Mouse (Mus musculus): ENCODE data around the gene Crb3. TPM values are rescaled to one million over a fixed set of nuclear protein-coding genes. Genes with fewer than 3 reads are reported as not detected.

The Crb3 gene
- polyA plus RNA-seq, 1 experiment from 2014 or later = 62.6 TPM

DNA sequence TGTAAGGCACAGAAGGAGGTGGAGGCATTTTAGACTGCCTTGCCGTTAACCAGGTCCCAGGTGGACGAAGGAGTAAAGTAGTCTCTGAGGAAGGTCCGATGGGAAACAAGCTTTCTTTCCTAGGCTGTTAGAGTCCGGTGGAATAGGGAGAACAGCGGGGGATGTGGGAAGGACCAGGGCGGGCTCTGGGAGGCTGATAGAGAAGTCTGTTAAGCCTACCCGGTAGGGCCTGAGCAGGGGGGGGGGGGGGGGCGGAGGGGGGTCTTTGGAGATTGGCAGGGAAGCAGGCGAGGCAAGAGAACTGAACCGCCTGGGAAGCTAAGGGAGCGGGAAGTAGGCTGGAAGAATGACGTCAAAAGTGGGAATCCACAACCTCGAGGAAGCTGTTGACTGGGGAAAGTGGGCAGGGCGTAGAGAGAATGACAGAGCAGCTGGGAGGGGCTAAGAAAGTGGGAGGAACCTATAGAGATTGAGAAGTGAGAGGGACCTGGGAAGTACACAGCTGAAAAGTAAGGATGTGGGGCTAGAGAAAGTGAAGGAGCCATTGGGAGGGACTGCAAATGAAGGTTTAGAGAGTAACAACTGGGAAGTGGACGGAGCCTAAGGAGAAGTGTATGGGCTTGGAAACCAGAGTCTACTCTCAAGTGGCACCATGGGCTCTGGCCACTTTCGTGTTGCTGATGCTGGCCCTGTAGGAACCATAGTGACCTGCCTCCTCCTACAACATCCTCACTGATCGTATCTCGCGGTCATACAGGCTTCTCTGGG, 37.1 kb downstream of the Crb3 start:
- 3% methylated on average over 18 of the region's 19 CpGs for WGBS
- Histone ChIP-seq H3K4me3 (ENCODE audit: low read length) (peak overlapping the region; percentile 23), H3K27me3 (ENCODE audit: control insufficient read depth, insufficient read depth, low read depth, low read length) (no peaks in the 10 kb centered on the region), H3K36me3 (ENCODE audit: control insufficient read depth, insufficient read depth, low read length) (no peaks in the 10 kb centered on the region), H3K9ac (ENCODE audit: low read length) (no peak overlapping the region), H3K9me3 (ENCODE audit: control insufficient read depth, low read length) (no peaks in the 10 kb centered on the region), H3K27ac (ENCODE audit: low read length) (no peak overlapping the region), H3K4me2 (ENCODE audit: low read depth, low read length) (peak overlapping the region; percentile 56), H3K4me1 (replicated peaks; ENCODE audit: control insufficient read depth, insufficient read depth, low read length) (0 out of 2 replicates have a peak, but pooled peaks cover 3% of the 10 kb centered on the region)
- ATAC-seq (ENCODE audit: low read depth) = peak; percentile 89

DNA sequence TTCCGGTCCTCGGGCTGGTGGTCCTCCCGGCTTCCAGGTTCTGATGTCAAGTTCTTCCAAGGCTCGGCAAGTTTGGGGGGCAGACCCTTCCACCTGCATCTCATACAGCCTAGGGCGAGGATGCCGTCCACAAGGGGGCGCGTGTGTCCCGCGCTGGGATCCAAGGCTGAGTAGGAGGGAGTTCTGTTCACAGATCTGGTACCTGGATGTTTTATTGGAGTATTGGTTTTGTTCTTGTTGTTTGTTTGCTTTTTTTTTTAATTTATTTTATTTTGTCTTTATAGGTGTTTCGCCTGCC, 37.7 kb downstream of the Crb3 start:
- H3K4me3 ChIP-seq (ENCODE audit: low read length) = peak overlapping the region; percentile 23
- H3K9me3 ChIP-seq (ENCODE audit: control insufficient read depth, low read length) = no peaks in the 10 kb centered on the region
- peak; percentile 88 for ATAC-seq (ENCODE audit: low read depth)
- no peaks in the 10 kb centered on the region for H3K27me3 ChIP-seq (ENCODE audit: control insufficient read depth, insufficient read depth, low read depth, low read length)
- peak overlapping the region; percentile 56 for H3K4me2 ChIP-seq (ENCODE audit: low read depth, low read length)
- no peaks in the 10 kb centered on the region for H3K36me3 ChIP-seq (ENCODE audit: control insufficient read depth, insufficient read depth, low read length)
- no peak overlapping the region for H3K9ac ChIP-seq (ENCODE audit: low read length)
- 0 out of 2 replicates have a peak, but pooled peaks cover 3% of the 10 kb centered on the region for H3K4me1 ChIP-seq (replicated peaks; ENCODE audit: control insufficient read depth, insufficient read depth, low read length)
- H3K27ac ChIP-seq (ENCODE audit: low read length) = no peak overlapping the region
- WGBS = under 1% methylated on average over 11 of the region's 11 CpGs

DNA sequence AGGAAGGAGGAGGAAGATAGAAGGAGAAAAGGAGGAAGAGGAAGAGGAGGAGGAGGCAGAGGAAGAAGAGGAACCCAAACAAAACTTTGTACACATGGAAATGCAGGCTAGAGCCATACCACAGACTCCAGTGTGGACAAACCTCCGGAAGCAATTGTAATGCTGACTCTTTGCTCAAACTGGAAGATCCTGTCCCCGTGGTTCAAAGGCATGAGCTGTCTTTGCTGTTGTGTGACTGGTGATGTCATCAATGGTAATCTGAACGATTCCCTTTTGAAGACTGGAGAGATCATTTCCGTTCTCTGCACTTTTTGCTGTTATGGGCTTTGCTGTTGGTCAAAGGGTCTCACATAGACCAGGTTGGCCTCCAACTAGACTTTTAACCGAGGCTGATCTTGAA, 39.4 kb downstream of the Crb3 start:
- no peak overlapping the region for H3K27ac ChIP-seq (ENCODE audit: low read length)
- H3K4me1 ChIP-seq (replicated peaks; ENCODE audit: control insufficient read depth, insufficient read depth, low read length) = 0 out of 2 replicates have a peak, but pooled peaks cover 3% of the 10 kb centered on the region

DNA sequence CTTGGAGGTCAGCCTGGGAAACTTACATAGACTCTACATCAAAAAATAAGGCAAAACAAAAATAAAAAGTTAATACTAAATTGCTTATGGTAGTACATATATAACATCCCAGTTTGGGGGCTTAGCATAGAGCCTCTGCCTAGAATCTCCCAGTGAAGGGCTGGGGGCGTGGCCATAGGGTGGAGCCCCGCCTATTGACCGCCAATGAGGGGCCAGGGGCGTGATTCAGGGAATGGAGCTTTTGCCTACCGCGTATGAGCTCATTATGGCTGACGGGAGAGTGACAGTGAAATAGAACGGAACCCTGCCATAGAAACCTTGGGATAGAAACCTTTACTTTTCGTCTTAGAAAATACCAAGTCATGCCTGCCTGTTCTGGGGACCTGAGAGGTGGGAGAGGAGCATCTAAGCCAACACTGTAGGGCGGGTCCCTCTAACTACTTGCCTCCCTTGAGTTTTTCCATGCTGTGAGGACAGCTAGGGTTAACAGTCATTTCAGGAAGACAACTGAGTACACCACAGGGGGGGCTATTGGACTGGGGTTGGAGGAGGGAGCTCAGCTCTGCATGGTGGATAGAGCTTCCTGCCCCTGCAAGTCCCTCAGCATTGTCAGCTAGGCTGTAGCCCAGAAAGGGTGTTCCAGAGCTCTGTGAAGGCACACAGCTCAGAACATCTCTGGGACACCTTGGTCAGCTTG, 40.9 kb downstream of the Crb3 start:
- no peak overlapping the region for H3K4me3 ChIP-seq (ENCODE audit: low read length)
- H3K27ac ChIP-seq (ENCODE audit: low read length) = no peak overlapping the region
- H3K36me3 ChIP-seq (ENCODE audit: control insufficient read depth, insufficient read depth, low read length) = no peaks in the 10 kb centered on the region
- no peak for ATAC-seq (ENCODE audit: low read depth)
- no peak overlapping the region for H3K4me2 ChIP-seq (ENCODE audit: low read depth, low read length)
- H3K4me1 ChIP-seq (replicated peaks; ENCODE audit: control insufficient read depth, insufficient read depth, low read length) = peaks cover 3% of the 10 kb centered on the region; the same call in 1 of the 2 replicates
- 10% methylated on average over 10 of the region's 10 CpGs for WGBS
- no peaks in the 10 kb centered on the region for H3K27me3 ChIP-seq (ENCODE audit: control insufficient read depth, insufficient read depth, low read depth, low read length)
- H3K9ac ChIP-seq (ENCODE audit: low read length) = no peak overlapping the region
- no peaks in the 10 kb centered on the region for H3K9me3 ChIP-seq (ENCODE audit: control insufficient read depth, low read length)

More for the DNA sequence above, 39.4 kb downstream of the Crb3 start:
- 64% methylated on average over 5 of the region's 5 CpGs for WGBS
- Histone ChIP-seq H3K4me2 (ENCODE audit: low read depth, low read length) (no peak overlapping the region), H3K9ac (ENCODE audit: low read length) (no peak overlapping the region), H3K27me3 (ENCODE audit: control insufficient read depth, insufficient read depth, low read depth, low read length) (no peaks in the 10 kb centered on the region), H3K4me3 (ENCODE audit: low read length) (no peak overlapping the region), H3K36me3 (ENCODE audit: control insufficient read depth, insufficient read depth, low read length) (no peaks in the 10 kb centered on the region), H3K9me3 (ENCODE audit: control insufficient read depth, low read length) (no peaks in the 10 kb centered on the region)
- ATAC-seq (ENCODE audit: low read depth) = no peak

DNA sequence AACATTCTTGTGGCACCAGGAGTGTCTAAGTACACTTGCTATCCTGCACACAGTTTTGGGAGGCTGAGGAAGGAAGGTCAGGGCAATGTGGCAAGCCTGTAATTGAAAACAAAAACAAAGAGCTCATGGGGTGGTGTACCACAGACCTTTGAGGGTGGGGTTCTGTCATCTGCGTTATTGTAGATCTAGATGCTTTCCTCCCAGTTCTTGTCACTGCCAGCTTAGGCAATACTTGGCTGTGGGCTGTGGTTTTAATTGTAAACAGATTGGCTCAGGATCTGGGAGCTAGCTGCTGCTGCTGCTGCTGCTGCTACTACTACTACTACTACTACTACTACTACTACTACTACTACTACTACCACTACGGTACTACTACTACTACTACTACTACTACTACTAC, 43.4 kb downstream of the Crb3 start:
- no peak for ATAC-seq (ENCODE audit: low read depth)
- no peak overlapping the region for H3K4me3 ChIP-seq (ENCODE audit: low read length)

DNA sequence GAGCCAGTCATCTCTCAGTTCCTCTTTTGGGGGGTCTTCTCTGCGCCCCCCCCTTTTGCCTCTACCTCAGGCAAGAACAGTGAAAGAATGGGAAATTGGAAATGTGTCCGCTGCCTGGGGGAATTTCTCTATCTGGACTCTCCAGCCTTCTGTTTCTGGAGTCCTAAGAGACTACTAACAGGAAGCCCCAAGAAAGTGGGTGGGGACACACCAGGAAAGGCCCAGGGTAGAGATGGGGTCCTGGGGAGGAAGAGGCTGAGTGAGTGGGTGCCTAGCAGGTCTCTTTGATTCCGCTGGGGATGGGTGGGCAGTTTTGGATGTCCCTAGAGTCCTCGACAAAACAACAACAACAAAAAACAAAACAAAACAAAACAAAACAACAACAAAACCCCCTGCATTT, 45.6 kb downstream of the Crb3 start:
- Histone ChIP-seq H3K4me2 (ENCODE audit: low read depth, low read length) (peak overlapping the region; percentile 85), H3K27me3 (ENCODE audit: control insufficient read depth, insufficient read depth, low read depth, low read length) (no peaks in the 10 kb centered on the region), H3K9me3 (ENCODE audit: control insufficient read depth, low read length) (no peaks in the 10 kb centered on the region), H3K36me3 (ENCODE audit: control insufficient read depth, insufficient read depth, low read length) (no peaks in the 10 kb centered on the region), H3K4me1 (replicated peaks; ENCODE audit: control insufficient read depth, insufficient read depth, low read length) (peaks cover 5% of the 10 kb centered on the region; the same call in 1 of the 2 replicates), H3K27ac (ENCODE audit: low read length) (no peak overlapping the region), H3K9ac (ENCODE audit: low read length) (peak overlapping the region; percentile 79), H3K4me3 (ENCODE audit: low read length) (peak overlapping the region; percentile 73)
- 48% methylated on average over 4 of the region's 4 CpGs for WGBS
- no peak for ATAC-seq (ENCODE audit: low read depth)

More for the DNA sequence above, 43.4 kb downstream of the Crb3 start:
- Histone ChIP-seq H3K27ac (ENCODE audit: low read length) (no peak overlapping the region), H3K27me3 (ENCODE audit: control insufficient read depth, insufficient read depth, low read depth, low read length) (no peaks in the 10 kb centered on the region), H3K9ac (ENCODE audit: low read length) (no peak overlapping the region), H3K36me3 (ENCODE audit: control insufficient read depth, insufficient read depth, low read length) (no peaks in the 10 kb centered on the region), H3K4me2 (ENCODE audit: low read depth, low read length) (no peak overlapping the region), H3K4me1 (replicated peaks; ENCODE audit: control insufficient read depth, insufficient read depth, low read length) (peaks cover 5% of the 10 kb centered on the region; the same call in 1 of the 2 replicates), H3K9me3 (ENCODE audit: control insufficient read depth, low read length) (no peaks in the 10 kb centered on the region)
- WGBS = 72% methylated on average over 2 of the region's 2 CpGs

DNA sequence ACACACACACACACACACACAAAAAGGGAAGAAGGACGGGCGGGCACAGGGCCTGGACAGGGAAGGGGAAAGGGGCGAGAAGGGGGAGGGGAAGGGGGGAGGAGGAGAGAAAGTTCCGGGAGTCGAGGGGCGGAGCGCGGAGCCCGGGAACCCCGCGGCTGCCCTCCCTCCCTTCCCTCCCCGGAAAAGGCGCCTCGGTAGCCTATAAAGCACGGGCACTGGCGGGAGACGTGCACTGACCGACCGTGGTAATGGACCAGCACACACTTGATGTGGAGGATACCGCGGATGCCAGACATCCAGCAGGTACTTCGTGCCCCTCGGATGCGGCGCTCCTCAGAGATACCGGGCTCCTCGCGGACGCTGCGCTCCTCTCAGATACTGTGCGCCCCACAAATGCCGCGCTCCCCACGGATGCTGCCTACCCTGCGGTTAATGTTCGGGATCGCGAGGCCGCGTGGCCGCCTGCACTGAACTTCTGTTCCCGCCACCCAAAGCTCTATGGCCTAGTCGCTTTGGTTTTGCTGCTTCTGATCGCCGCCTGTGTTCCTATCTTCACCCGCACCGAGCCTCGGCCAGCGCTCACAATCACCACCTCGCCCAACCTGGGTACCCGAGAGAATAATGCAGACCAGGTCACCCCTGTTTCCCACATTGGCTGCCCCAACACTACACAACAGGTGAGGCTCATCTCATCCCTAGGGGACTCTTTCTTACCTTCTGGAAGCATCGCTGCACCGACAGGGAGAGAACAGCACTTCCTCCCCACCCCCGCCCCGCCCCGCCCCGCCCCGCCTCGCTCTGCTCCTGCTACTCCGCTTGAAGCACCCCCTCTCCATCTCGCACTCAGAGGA, 46.5 kb downstream of the Crb3 start, which contains the start of gene Tnfsf9:
TSS of gene Tnfsf9 (plus strand) at position 145 of the 854 bp plus-strand sequence.
- Histone ChIP-seq H3K9ac (ENCODE audit: low read length) (peak within 1 kb of the TSS; percentile 79), H3K4me3 (ENCODE audit: low read length) (peak within 1 kb of the TSS; percentile 73), H3K9me3 (ENCODE audit: control insufficient read depth, low read length) (no peaks in the 10 kb centered on the region), H3K27me3 (ENCODE audit: control insufficient read depth, insufficient read depth, low read depth, low read length) (no peaks in the 10 kb centered on the region), H3K4me2 (ENCODE audit: low read depth, low read length) (peak within 1 kb of the TSS; percentile 85), H3K27ac (ENCODE audit: low read length) (peak within 1 kb of the TSS; percentile 75), H3K36me3 (ENCODE audit: control insufficient read depth, insufficient read depth, low read length) (no peaks in the 10 kb centered on the region), H3K4me1 (replicated peaks; ENCODE audit: control insufficient read depth, insufficient read depth, low read length) (peaks cover 5% of the 10 kb centered on the region; the same call in 1 of the 2 replicates)
- WGBS = 0% methylated on average over 47 of the region's 61 CpGs
- peak; percentile 83 for ATAC-seq (ENCODE audit: low read depth)

DNA sequence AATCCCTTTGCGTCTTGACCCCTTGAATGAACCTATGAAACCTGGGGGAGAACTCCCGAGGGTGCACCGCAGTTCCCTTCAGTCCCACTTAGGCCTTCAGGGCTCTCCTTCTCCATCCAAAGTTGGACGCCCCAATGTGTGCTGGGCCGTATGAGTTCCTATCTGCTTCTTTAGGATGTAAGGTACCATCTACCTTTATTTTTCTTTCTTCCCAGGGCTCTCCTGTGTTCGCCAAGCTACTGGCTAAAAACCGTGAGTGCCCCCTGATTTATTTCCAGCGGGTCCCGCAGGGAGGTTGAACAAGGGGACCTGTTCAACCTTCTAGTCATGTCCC, 47.1 kb downstream of the Crb3 start:
- H3K27me3 ChIP-seq (ENCODE audit: control insufficient read depth, insufficient read depth, low read depth, low read length) = no peaks in the 10 kb centered on the region
- no peak for ATAC-seq (ENCODE audit: low read depth)
- H3K9me3 ChIP-seq (ENCODE audit: control insufficient read depth, low read length) = no peaks in the 10 kb centered on the region
- WGBS = 12% methylated on average over 9 of the region's 9 CpGs
- H3K9ac ChIP-seq (ENCODE audit: low read length) = peak overlapping the region; percentile 79
- H3K4me2 ChIP-seq (ENCODE audit: low read depth, low read length) = peak overlapping the region; percentile 85
- H3K27ac ChIP-seq (ENCODE audit: low read length) = no peak overlapping the region
- peak overlapping the region; percentile 73 for H3K4me3 ChIP-seq (ENCODE audit: low read length)
- H3K36me3 ChIP-seq (ENCODE audit: control insufficient read depth, insufficient read depth, low read length) = no peaks in the 10 kb centered on the region
- H3K4me1 ChIP-seq (replicated peaks; ENCODE audit: control insufficient read depth, insufficient read depth, low read length) = peaks cover 5% of the 10 kb centered on the region; the same call in 1 of the 2 replicates

DNA sequence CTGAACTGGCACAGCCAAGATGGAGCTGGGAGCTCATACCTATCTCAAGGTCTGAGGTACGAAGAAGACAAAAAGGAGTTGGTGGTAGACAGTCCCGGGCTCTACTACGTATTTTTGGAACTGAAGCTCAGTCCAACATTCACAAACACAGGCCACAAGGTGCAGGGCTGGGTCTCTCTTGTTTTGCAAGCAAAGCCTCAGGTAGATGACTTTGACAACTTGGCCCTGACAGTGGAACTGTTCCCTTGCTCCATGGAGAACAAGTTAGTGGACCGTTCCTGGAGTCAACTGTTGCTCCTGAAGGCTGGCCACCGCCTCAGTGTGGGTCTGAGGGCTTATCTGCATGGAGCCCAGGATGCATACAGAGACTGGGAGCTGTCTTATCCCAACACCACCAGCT, 48.2 kb downstream of the Crb3 start:
- Histone ChIP-seq H3K4me3 (ENCODE audit: low read length) (no peak overlapping the region), H3K4me2 (ENCODE audit: low read depth, low read length) (no peak overlapping the region), H3K9me3 (ENCODE audit: control insufficient read depth, low read length) (no peaks in the 10 kb centered on the region), H3K4me1 (replicated peaks; ENCODE audit: control insufficient read depth, insufficient read depth, low read length) (peaks cover 5% of the 10 kb centered on the region; the same call in 1 of the 2 replicates), H3K36me3 (ENCODE audit: control insufficient read depth, insufficient read depth, low read length) (no peaks in the 10 kb centered on the region), H3K27ac (ENCODE audit: low read length) (no peak overlapping the region), H3K27me3 (ENCODE audit: control insufficient read depth, insufficient read depth, low read depth, low read length) (no peaks in the 10 kb centered on the region), H3K9ac (ENCODE audit: low read length) (no peak overlapping the region)
- ATAC-seq (ENCODE audit: low read depth) = no peak
- 86% methylated on average over 5 of the region's 5 CpGs for WGBS
